Mouse (Mus musculus): ENCODE results near the gene Edn2.

- TF ChIP-seq POLR2A (IDR thresholded peaks at IDR 0.05; ENCODE audit: extremely low read depth, insufficient read depth, low read length) (no peak), CTCF (IDR thresholded peaks at IDR 0.05; ENCODE audit: low read depth, low read length) (peak; percentile 94)
Measured at GRCm38 (mm10) chr4:120129233-120129885, 31.6 kb upstream of the Edn2 start.

Data from liver, adult 2 months (tissue).